Comparison of ENCODE assay signal across 8 mouse cellular contexts in the genomic region with DNA sequence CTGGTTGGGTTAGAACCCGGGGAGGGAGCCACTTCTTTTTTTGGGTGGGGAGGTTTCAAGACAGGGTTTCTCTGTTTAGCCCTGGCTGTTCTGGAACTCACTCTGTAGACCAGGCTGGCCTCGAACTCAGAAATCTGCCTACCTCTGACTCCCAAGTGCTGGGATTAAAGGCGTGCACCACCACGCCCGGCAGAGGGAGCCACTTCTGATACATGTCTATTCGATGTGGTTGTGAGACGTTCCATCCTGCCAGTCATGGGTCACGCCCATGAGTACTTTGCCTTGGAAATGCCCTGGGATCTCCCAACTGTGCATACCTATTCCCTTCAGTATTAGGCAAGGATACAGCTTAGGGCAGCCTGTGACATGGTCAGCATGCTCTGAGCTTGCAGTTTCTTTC. TPM values are rescaled to one million over a fixed set of nuclear protein-coding genes. Genes with fewer than 3 reads are reported as not detected.
DNase-seq lines count a peak whose midpoint lies in the region; ATAC-seq and TF ChIP-seq lines count a peak whose summit lies in the region.
"Not testable (repeated sequence)": the region's sequence is repeated elsewhere in the genome, so short reads cannot be mapped to it uniquely, and the experiment has no call there.

No protein-coding gene starts in this region.

- peak; percentile 31 to 51 (median 41); a peak in 5 of 6 replicates for TF ChIP-seq CTCF in MEL (IDR thresholded peaks at IDR 0.05 in 2 of 3, conservative IDR thresholded peaks at IDR 0.05 in 1 of 3; ENCODE audit: control insufficient read depth in 1 of 3, insufficient read depth in 1 of 3, low read depth in 2 of 3, low read length in 3 of 3, poor library complexity in 1 of 3, severe bottlenecking in 1 of 3)
- peak; percentile 68 for TF ChIP-seq CTCF in liver, embryonic 14.5 days (IDR thresholded peaks at IDR 0.05; ENCODE audit: low read depth)

- TF ChIP-seq RAD21 in MEL (IDR thresholded peaks at IDR 0.05; ENCODE audit: low read depth, low read length) = not testable (repeated sequence)

- TF ChIP-seq EP300 in MEL (IDR thresholded peaks at IDR 0.05; ENCODE audit: low read depth in 1 of 2, low read length in 2 of 2); liver, embryonic 14.5 days (IDR thresholded peaks at IDR 0.05; ENCODE audit: low read depth): not testable (repeated sequence)

- not testable (repeated sequence) for H3K4me3 ChIP-seq in MEL (ENCODE audit: control insufficient read depth in 1 of 2, insufficient read depth in 1 of 2, low read depth in 2 of 2, low read length in 2 of 2); intestine, embryonic 15.5 days (replicated peaks); liver, embryonic 14.5 days (ENCODE audit: insufficient read depth in 1 of 2, low read depth in 2 of 2, low read length in 2 of 2)

- not testable (repeated sequence) for H3K36me3 ChIP-seq in MEL (ENCODE audit: control insufficient read depth in 1 of 2, insufficient read depth in 2 of 2, low read length in 2 of 2); intestine, embryonic 15.5 days; liver, embryonic 14.5 days (replicated peaks; ENCODE audit: control insufficient read depth, insufficient read depth, low read depth)

- 60% methylated on average over 8 of the region's 8 CpGs for WGBS in intestine, embryonic 15.5 days
- 44% methylated on average over 8 of the region's 8 CpGs for WGBS in liver, embryonic 14.5 days (ENCODE audit: insufficient replicate concordance)

- not testable (repeated sequence) for H3K27me3 ChIP-seq in MEL (ENCODE audit: control insufficient read depth in 1 of 2, insufficient read depth in 2 of 2, low read length in 2 of 2); intestine, embryonic 15.5 days (replicated peaks); liver, embryonic 14.5 days (ENCODE audit: control insufficient read depth, insufficient read depth, low read length)

- TF ChIP-seq POLR2A in MEL (IDR thresholded peaks at IDR 0.05; ENCODE audit: control insufficient read depth in 1 of 2, insufficient read depth in 1 of 2, low read depth in 1 of 2, low read length in 2 of 2, poor library complexity in 1 of 2) = not testable (repeated sequence)

- peak; percentile 47 for ATAC-seq in intestine, embryonic 15.5 days
- peak; percentile 28; the same call in 1 of the 2 replicates for ATAC-seq in liver, embryonic 14.5 days (ENCODE audit: insufficient read depth)
- ATAC-seq in megakaryocyte-erythroid progenitor cell, adult 5-6 weeks (replicated peaks; ENCODE audit: low FRiP score, low TSS enrichment, poor library complexity, severe bottlenecking) = peak; percentile 22; the same call in 1 of the 2 replicates

- not testable (repeated sequence) for H3K4me2 ChIP-seq in intestine, embryonic 15.5 days (replicated peaks); liver, embryonic 14.5 days (ENCODE audit: low read depth)

- peaks cover 0 to 12% of the 10 kb centered on the region in 2 experiments; a peak in 1 of 4 replicates for H3K4me1 ChIP-seq in MEL (ENCODE audit: control insufficient read depth in 1 of 2, insufficient read depth in 2 of 2, low read length in 2 of 2)
- not testable (repeated sequence) for H3K4me1 ChIP-seq in intestine, embryonic 15.5 days (replicated peaks)
- H3K4me1 ChIP-seq in liver, embryonic 14.5 days (replicated peaks; ENCODE audit: control insufficient read depth in 2 of 2, insufficient read depth in 2 of 2, low read length in 1 of 2) = peaks cover 3 to 21% of the 10 kb centered on the region in 2 experiments; a peak in 3 of 4 replicates

- not testable (repeated sequence) for H3K9ac ChIP-seq in MEL (ENCODE audit: control insufficient read depth, low read depth, low read length, poor library complexity, severe bottlenecking); intestine, embryonic 15.5 days; liver, embryonic 14.5 days (replicated peaks)

- H3K9me3 ChIP-seq in MEL (replicated peaks; ENCODE audit: insufficient read depth, low read length); intestine, embryonic 15.5 days; liver, embryonic 14.5 days (ENCODE audit: control insufficient read depth, low read length): not testable (repeated sequence)

- DNase-seq in 3134 (ENCODE audit: extremely low read depth, insufficient read length, low spot score) (peak; percentile 36), MEL (ENCODE audit: low read depth, low spot score) (peak; percentile 61)
- DNase-seq in cerebellum, adult 8-10 months = peak; percentile 47
- DNase-seq in kidney, postnatal 36 days = peak; percentile 54 to 78
- not testable (repeated sequence) for DNase-seq in liver, embryonic 14.5 days (ENCODE audit: low read depth in 3 of 3, low spot score in 3 of 3)
- peak; percentile 40 for DNase-seq in thymus, postnatal 25 days

- not testable (repeated sequence) for H3K27ac ChIP-seq in MEL (ENCODE audit: control insufficient read depth, low read depth, low read length); intestine, embryonic 15.5 days; liver, embryonic 14.5 days

- H3K79me2 ChIP-seq in MEL (ENCODE audit: control insufficient read depth, insufficient read depth, low read length, poor library complexity) = not testable (repeated sequence)

RNA-seq across cellular contexts. Expression of a gene that starts 12.5 kb away (rescaled TPM):
- total RNA-seq in MEL (2012; rRNA removed) = 7.2 and 9.2 TPM in 2 replicates
- polyA plus RNA-seq in MEL (2012; ENCODE audit: insufficient read depth in 1 of 2, insufficient read length in 2 of 2, low read depth in 1 of 2, low replicate concordance in 2 of 2, missing spikeins in 1 of 2) = 10 to 100 TPM in 1 of 2 experiments, not detected in 1; 11.0 TPM
- polyA plus RNA-seq in intestine, embryonic 15.5 days (2015; fragmentation: Nextera tagmentation; extraction: Ambion mirVana) = 35.4 and 36.3 TPM in 2 replicates
- 11.4 and 14.4 TPM in 2 replicates for polyA plus RNA-seq in liver, embryonic 14.5 days (2012; rRNA removed)
- 12.7 and 14.5 TPM in 2 replicates for polyA plus RNA-seq in liver, embryonic 14.5 days (2014; fragmentation: Nextera tagmentation; extraction: Ambion mirVana)
- total RNA-seq in megakaryocyte-erythroid progenitor cell, adult 5-6 weeks (2014; fragmentation: Nextera tagmentation) = 3.4 and 6.4 TPM in 2 replicates
- 11.5 and 12.9 TPM in 2 replicates for total RNA-seq in megakaryocyte-erythroid progenitor cell, adult 5-6 weeks (2017)

RNA-seq across cellular contexts. Expression of a gene that starts 40.5 kb away (rescaled TPM):
- total RNA-seq in MEL (2012; rRNA removed) = 6.9 and 8.2 TPM in 2 replicates
- polyA plus RNA-seq in MEL (2012; ENCODE audit: insufficient read depth in 1 of 2, insufficient read length in 2 of 2, low read depth in 1 of 2, low replicate concordance in 2 of 2, missing spikeins in 1 of 2) = 10 to 100 TPM in 1 of 2 experiments, not detected in 1; 20.3 TPM
- polyA plus RNA-seq in intestine, embryonic 15.5 days (2015; fragmentation: Nextera tagmentation; extraction: Ambion mirVana) = 6.2 and 7.0 TPM in 2 replicates
- polyA plus RNA-seq in liver, embryonic 14.5 days (2012; rRNA removed) = 4.2 and 4.7 TPM in 2 replicates
- polyA plus RNA-seq in liver, embryonic 14.5 days (2014; fragmentation: Nextera tagmentation; extraction: Ambion mirVana) = 4.6 and 6.1 TPM in 2 replicates
- 38.5 and 38.8 TPM in 2 replicates for total RNA-seq in megakaryocyte-erythroid progenitor cell, adult 5-6 weeks (2014; fragmentation: Nextera tagmentation)
- total RNA-seq in megakaryocyte-erythroid progenitor cell, adult 5-6 weeks (2017) = 16.0 and 18.0 TPM in 2 replicates
